Mouse (Mus musculus): ENCODE data around the gene H2-Ke6.

DNA sequence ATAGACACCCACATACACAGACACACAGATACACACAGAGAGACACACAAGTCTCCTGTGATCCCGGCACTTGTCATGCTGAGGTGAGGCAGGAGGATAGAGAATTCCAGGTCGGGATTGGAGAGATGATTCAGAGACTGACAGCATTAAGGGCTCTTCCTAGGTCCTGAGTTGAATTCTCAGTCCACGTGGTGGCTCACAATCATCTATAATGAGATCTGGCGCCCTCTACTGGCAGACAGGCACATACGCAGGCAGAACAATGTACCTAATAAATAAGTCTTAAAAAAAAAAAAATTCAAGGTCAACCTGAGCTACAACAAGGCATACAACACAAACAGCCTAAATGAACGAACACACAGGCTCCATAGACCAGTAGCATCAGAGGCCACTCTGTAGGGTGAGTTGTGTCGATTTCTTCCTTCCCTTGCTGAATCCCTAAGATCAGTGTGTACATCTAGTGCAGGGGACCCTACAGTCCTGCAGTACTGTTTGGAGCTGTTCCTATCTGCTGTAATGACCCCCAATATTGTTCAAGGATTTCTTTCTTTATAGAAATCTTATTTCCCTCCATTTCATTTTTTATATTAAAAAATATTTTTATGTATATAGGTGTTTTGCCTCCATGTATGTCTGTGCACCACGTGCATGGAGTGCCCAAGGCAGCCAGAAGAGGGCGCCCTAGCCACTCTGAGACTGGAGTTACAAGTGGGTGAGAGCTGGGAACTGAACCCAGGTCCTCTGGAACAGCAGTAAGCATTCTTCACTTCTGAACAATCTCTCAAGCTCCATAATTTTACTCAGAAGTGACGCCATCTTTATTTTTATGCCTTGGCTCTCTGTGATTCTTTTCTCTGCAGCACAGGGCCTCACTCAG, 35.8 kb downstream of the H2-Ke6 start:
- TF ChIP-seq EP300 (IDR thresholded peaks at IDR 0.05): no peak
- peak; percentile 84 for TF ChIP-seq CTCF (IDR thresholded peaks at IDR 0.05)

All from lung, postnatal 0 days (tissue).